In the genomic region with DNA sequence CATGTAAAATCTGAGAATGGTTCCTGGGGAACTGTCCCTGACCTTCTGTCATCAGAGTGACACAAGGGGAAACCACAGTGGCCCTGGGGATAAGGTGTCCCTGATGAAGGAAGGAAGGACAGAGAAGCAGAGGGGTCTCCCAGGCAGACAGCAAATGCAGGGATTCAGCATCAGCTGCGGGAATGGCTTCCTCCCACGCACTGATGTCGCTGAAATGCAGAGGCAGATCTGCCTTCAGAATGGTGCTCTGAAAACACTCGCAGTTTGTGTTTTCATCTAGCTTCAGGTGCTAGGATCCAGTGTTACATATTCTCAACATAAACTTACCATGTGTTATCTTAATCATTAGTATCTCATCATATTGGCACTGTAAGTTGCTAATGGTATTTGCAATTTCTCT, we compare ENCODE assay signal across 22 mouse cellular contexts.
DNase-seq lines count a peak whose midpoint lies in the region; TF ChIP-seq lines count a peak whose summit lies in the region.
"Had no signal": no experiment of that assay in that cellular context is flagged by ENCODE, and none has a peak within 500 bp of the region (broad histone marks: within the 10 kb centered on the region; RNA-seq: fewer than 3 reads in every experiment).

No protein-coding gene starts in this region.

- H3K27ac ChIP-seq in left cerebral cortex, adult 2 months = no peak overlapping the region
- H3K27ac ChIP-seq in olfactory bulb, adult 2 months (ENCODE audit: insufficient read depth, low read depth, low read length) = 0 out of 2 replicates have a peak overlapping the region, but pooled peaks have one; percentile 36
- H3K27ac ChIP-seq: forebrain, embryonic 13.5 days; heart, adult 2 months; heart, embryonic 13.5 days; neural tube, embryonic 13.5 days; stomach, embryonic 15.5 days had no signal

- no peak overlapping the region for H3K4me3 ChIP-seq in left cerebral cortex, adult 2 months
- H3K4me3 ChIP-seq in olfactory bulb, adult 2 months (ENCODE audit: insufficient read depth, low read depth, low read length) = no peak overlapping the region
- H3K4me3 ChIP-seq: forebrain, embryonic 13.5 days; heart, adult 2 months; heart, embryonic 13.5 days; myocyte; neural tube, embryonic 13.5 days; stomach, embryonic 15.5 days had no signal

- H3K4me1 ChIP-seq in olfactory bulb, adult 2 months (ENCODE audit: control insufficient read depth, insufficient read depth, low read length) = peaks cover 5% of the 10 kb centered on the region; the same call in 1 of the 2 replicates
- H3K4me1 ChIP-seq: forebrain, embryonic 13.5 days; heart, embryonic 13.5 days; neural tube, embryonic 13.5 days; stomach, embryonic 15.5 days had no signal

- TF ChIP-seq CTCF in left cerebral cortex, adult 2 months (IDR thresholded peaks at IDR 0.05) = no peak
- no peak for TF ChIP-seq CTCF in olfactory bulb, adult 2 months (IDR thresholded peaks at IDR 0.05; ENCODE audit: insufficient read depth, low read depth, low read length)

- WGBS in olfactory bulb, adult 2 months = 38% methylated on average over 4 of the region's 4 CpGs

- TF ChIP-seq POLR2A in olfactory bulb, adult 2 months (IDR thresholded peaks at IDR 0.05; ENCODE audit: insufficient read depth, low read depth, low read length) = no peak

- intact Hi-C loops in left cerebral cortex, postnatal 14 days (cut with DNase I) = no loop called here
- intact Hi-C loops in left cerebral cortex, adult 2 months (cut with DNase I) = no loop called here

- DNase-seq in left cerebral cortex, postnatal 14 days (ENCODE audit: low spot score in 2 of 2) = peak; percentile 38 to 43
- DNase-seq in left cerebral cortex, adult 2 months (ENCODE audit: extremely low spot score in 1 of 2, low spot score in 2 of 2) = no peak
- peak; percentile 9 to 61 for DNase-seq in layer of hippocampus, adult 18-20 months (ENCODE audit: low spot score in 2 of 2)
- peak; percentile 35 for DNase-seq in layer of hippocampus, adult 9-11 months
- DNase-seq in cerebellum, postnatal 25 days = no peak
- DNase-seq in cerebellum, adult 9-10 months = no peak
- DNase-seq: adrenal gland, adult 2 months; cerebellum, adult 18-20 months; gastrocnemius, postnatal 36 days; heart, adult 2 months; heart, postnatal 14 days; kidney, adult 18-20 months; kidney, postnatal 4 days; lung, postnatal 4 days; midbrain, embryonic 14.5 days; thymus, postnatal 25 days had no signal

Comparison
In these comparisons a context has a peak if more than half of its experiments do, and no peak if none do; other contexts are left out.
1. DNase-seq: peak in left cerebral cortex, postnatal 14 days (2 of 2), layer of hippocampus, adult 18-20 months (2 of 2) and layer of hippocampus, adult 9-11 months (single experiment); none in left cerebral cortex, adult 2 months (0 of 2), cerebellum, postnatal 25 days (0 of 2) and cerebellum, adult 9-10 months (single experiment).